Mouse (Mus musculus): ENCODE measurements around the gene I830077J02Rik.

GRCm38 (mm10) chr3:105904213-105904612 is 28.3 kb downstream of the I830077J02Rik start:
- no peak for TF ChIP-seq POLR2A (IDR thresholded peaks at IDR 0.05; ENCODE audit: low read depth, low read length)
- no peak for TF ChIP-seq CTCF (conservative IDR thresholded peaks at IDR 0.05; ENCODE audit: insufficient read depth, insufficient read length, low read depth, low read length)

All from kidney, adult 2 months (tissue).